Comparison of ENCODE assay signal across 13 mouse cellular contexts in genomic region chr8:77695486-77696058, GRCm38 (mm10). TPM values are rescaled to one million over a fixed set of nuclear protein-coding genes. Genes with fewer than 3 reads are reported as not detected.
DNase-seq lines count a peak whose midpoint lies in the region; ATAC-seq and TF ChIP-seq lines count a peak whose summit lies in the region.
"Had no signal": no experiment of that assay in that cellular context is flagged by ENCODE, and none has a peak within 500 bp of the region (broad histone marks: within the 10 kb centered on the region; RNA-seq: fewer than 3 reads in every experiment).

No protein-coding gene starts in this region.

- no peak for ATAC-seq in forebrain, embryonic 12.5 days (ENCODE audit: low FRiP score)
- ATAC-seq in kidney, postnatal 0 days (replicated peaks; ENCODE audit: low FRiP score, low read depth), result no peak
- no peak for ATAC-seq in embryonic facial prominence, embryonic 11.5 days (replicated peaks; ENCODE audit: insufficient number of reproducible peaks, low FRiP score, low TSS enrichment, low read depth)
- ATAC-seq in forebrain, embryonic 16.5 days, result no peak

- H3K9ac ChIP-seq in forebrain, embryonic 12.5 days, result no peak overlapping the region
- no peak overlapping the region for H3K9ac ChIP-seq in kidney, postnatal 0 days (ENCODE audit: low read depth, low read length)
- H3K9ac ChIP-seq in embryonic facial prominence, embryonic 11.5 days (replicated peaks; ENCODE audit: low read length), result no peak overlapping the region
- no peak overlapping the region for H3K9ac ChIP-seq in forebrain, embryonic 16.5 days (replicated peaks; ENCODE audit: low read depth, low read length)

- no peaks in the 10 kb centered on the region for H3K27me3 ChIP-seq in forebrain, embryonic 10.5 days (ENCODE audit: poor library complexity, severe bottlenecking)
- H3K27me3 ChIP-seq in forebrain, embryonic 12.5 days, result no peaks in the 10 kb centered on the region
- no peaks in the 10 kb centered on the region for H3K27me3 ChIP-seq in kidney, postnatal 0 days (ENCODE audit: insufficient read depth, low read length)
- H3K27me3 ChIP-seq in embryonic facial prominence, embryonic 11.5 days (ENCODE audit: control insufficient read depth, insufficient read depth, low read length), result no peaks in the 10 kb centered on the region
- no peaks in the 10 kb centered on the region for H3K27me3 ChIP-seq in forebrain, embryonic 16.5 days (replicated peaks; ENCODE audit: control insufficient read depth, insufficient read depth, low read length)

- intact Hi-C loops in left cerebral cortex, postnatal 36 days (cut with DNase I), result no loop called here

- no peak overlapping the region for H3K4me3 ChIP-seq in forebrain, embryonic 10.5 days
- H3K4me3 ChIP-seq in forebrain, embryonic 12.5 days (replicated peaks), result no peak overlapping the region
- no peak overlapping the region for H3K4me3 ChIP-seq in kidney, postnatal 0 days (replicated peaks; ENCODE audit: low read depth, low read length)
- no peak overlapping the region for H3K4me3 ChIP-seq in embryonic facial prominence, embryonic 11.5 days (ENCODE audit: low read depth, low read length)
- H3K4me3 ChIP-seq in forebrain, embryonic 16.5 days (replicated peaks; ENCODE audit: low read length), result no peak overlapping the region
- H3K4me3 ChIP-seq: layer of hippocampus, adult 2 months had no signal

- no peak for DNase-seq in forebrain, embryonic 10.5 days (ENCODE audit: extremely low spot score, low spot score)
- no peak for DNase-seq in kidney, postnatal 0 days (ENCODE audit: low spot score)
- no peak for DNase-seq in kidney, postnatal 25 days
- peak; percentile 20 for DNase-seq in embryonic facial prominence, embryonic 11.5 days (ENCODE audit: low spot score)
- peak; percentile 39 for DNase-seq in lung, postnatal 36 days
- no peak for DNase-seq in left cerebral cortex, postnatal 36 days (ENCODE audit: low spot score in 2 of 2)
- DNase-seq: cerebellum, adult 9-11 months; heart, postnatal 4 days; liver; thymus, postnatal 14 days had no signal

- H3K4me2 ChIP-seq in forebrain, embryonic 12.5 days, result no peak overlapping the region
- H3K4me2 ChIP-seq in kidney, postnatal 0 days (ENCODE audit: low read length), result no peak overlapping the region
- H3K4me2 ChIP-seq in embryonic facial prominence, embryonic 11.5 days (ENCODE audit: low read depth, low read length), result no peak overlapping the region
- H3K4me2 ChIP-seq in forebrain, embryonic 16.5 days (ENCODE audit: low read length), result no peak overlapping the region

- no peaks in the 10 kb centered on the region for H3K9me3 ChIP-seq in forebrain, embryonic 10.5 days
- no peaks in the 10 kb centered on the region for H3K9me3 ChIP-seq in forebrain, embryonic 12.5 days
- H3K9me3 ChIP-seq in kidney, postnatal 0 days (replicated peaks; ENCODE audit: low read length), result no peaks in the 10 kb centered on the region
- no peaks in the 10 kb centered on the region for H3K9me3 ChIP-seq in embryonic facial prominence, embryonic 11.5 days (replicated peaks; ENCODE audit: control insufficient read depth, low read length)
- H3K9me3 ChIP-seq in forebrain, embryonic 16.5 days (ENCODE audit: control insufficient read depth, low read length), result no peaks in the 10 kb centered on the region

- no peak for TF ChIP-seq CTCF in kidney, postnatal 0 days (IDR thresholded peaks at IDR 0.05; ENCODE audit: low read depth)

- peak overlapping the region; percentile 60 for H3K27ac ChIP-seq in forebrain, embryonic 10.5 days
- H3K27ac ChIP-seq in forebrain, embryonic 12.5 days, result no peak overlapping the region
- 0 out of 2 replicates have a peak overlapping the region, but pooled peaks have one; percentile 16 for H3K27ac ChIP-seq in kidney, postnatal 0 days
- H3K27ac ChIP-seq in embryonic facial prominence, embryonic 11.5 days (replicated peaks; ENCODE audit: low read depth, low read length), result peak overlapping the region; percentile 56; the same call in 1 of the 2 replicates
- H3K27ac ChIP-seq in forebrain, embryonic 16.5 days (ENCODE audit: low read length), result no peak overlapping the region
- H3K27ac ChIP-seq: layer of hippocampus, adult 2 months had no signal

- peaks cover 18% of the 10 kb centered on the region for H3K4me1 ChIP-seq in forebrain, embryonic 10.5 days
- H3K4me1 ChIP-seq in forebrain, embryonic 12.5 days, result no peaks in the 10 kb centered on the region
- no peaks in the 10 kb centered on the region for H3K4me1 ChIP-seq in kidney, postnatal 0 days (replicated peaks; ENCODE audit: insufficient read depth, low read length)
- H3K4me1 ChIP-seq in embryonic facial prominence, embryonic 11.5 days (ENCODE audit: control insufficient read depth, insufficient read depth, low read length), result no peaks in the 10 kb centered on the region; the same call in 1 of the 2 replicates
- H3K4me1 ChIP-seq in forebrain, embryonic 16.5 days (replicated peaks; ENCODE audit: control insufficient read depth, insufficient read depth, low read length), result no peaks in the 10 kb centered on the region

- no peaks in the 10 kb centered on the region for H3K36me3 ChIP-seq in forebrain, embryonic 10.5 days (replicated peaks)
- no peaks in the 10 kb centered on the region for H3K36me3 ChIP-seq in forebrain, embryonic 12.5 days (replicated peaks)
- H3K36me3 ChIP-seq in kidney, postnatal 0 days (ENCODE audit: insufficient read depth, low read length), result no peaks in the 10 kb centered on the region
- no peaks in the 10 kb centered on the region for H3K36me3 ChIP-seq in embryonic facial prominence, embryonic 11.5 days (replicated peaks; ENCODE audit: control insufficient read depth, insufficient read depth, low read depth, low read length)
- no peaks in the 10 kb centered on the region for H3K36me3 ChIP-seq in forebrain, embryonic 16.5 days (ENCODE audit: control insufficient read depth, insufficient read depth)

- 47% methylated on average over 5 of the region's 5 CpGs for WGBS in forebrain, embryonic 10.5 days
- 50% methylated on average over 5 of the region's 5 CpGs for WGBS in forebrain, embryonic 12.5 days
- 37% methylated on average over 5 of the region's 5 CpGs for WGBS in kidney, postnatal 0 days
- WGBS in embryonic facial prominence, embryonic 11.5 days, result 31% methylated on average over 5 of the region's 5 CpGs
- WGBS in forebrain, embryonic 16.5 days, result 34% methylated on average over 5 of the region's 5 CpGs

RNA-seq across cellular contexts. Expression of gene Ednra, which starts 28.7 kb away (rescaled TPM):
- polyA plus RNA-seq in forebrain, embryonic 10.5 days (2016; fragmentation: Nextera tagmentation; extraction: Ambion mirVana), result 19.8 and 21.5 TPM in 2 replicates
- polyA plus RNA-seq in forebrain, embryonic 12.5 days (2016; fragmentation: Nextera tagmentation; extraction: Ambion mirVana), result 9.5 and 11.9 TPM in 2 replicates
- 24.1 and 24.5 TPM in 2 replicates for polyA plus RNA-seq in kidney, postnatal 0 days (2015; fragmentation: Nextera tagmentation; extraction: Ambion mirVana)
- polyA plus RNA-seq in embryonic facial prominence, embryonic 11.5 days (2014; fragmentation: Nextera tagmentation; extraction: Ambion mirVana), result 53.9 and 60.4 TPM in 2 replicates
- polyA plus RNA-seq in forebrain, embryonic 16.5 days (2015; fragmentation: Nextera tagmentation; extraction: Ambion mirVana), result 4.3 and 4.6 TPM in 2 replicates
- 1 to 10 TPM; 2.8 to 3.2 TPM for total RNA-seq in left cerebral cortex, postnatal 36 days (2021)

Comparison
In these comparisons a context has a peak if more than half of its experiments do, and no peak if none do; other contexts are left out.
1. H3K27ac ChIP-seq: peak in forebrain, embryonic 10.5 days (single experiment), kidney, postnatal 0 days (single experiment) and embryonic facial prominence, embryonic 11.5 days (single experiment); none in forebrain, embryonic 12.5 days (single experiment) and forebrain, embryonic 16.5 days (single experiment).
2. DNase-seq: peak in embryonic facial prominence, embryonic 11.5 days (single experiment) and lung, postnatal 36 days (single experiment); none in forebrain, embryonic 10.5 days (single experiment), kidney, postnatal 0 days (single experiment), kidney, postnatal 25 days (0 of 2) and left cerebral cortex, postnatal 36 days (0 of 2).